Mouse (Mus musculus) CH12.LX (cell line): ENCODE results near the gene Alg9. TPM values are rescaled to one million over a fixed set of nuclear protein-coding genes. Genes with fewer than 3 reads are reported as not detected.

ENCODE experiments used
- DNase-seq: peaks from one replicate; pipeline ENCODE4 v3.0.0-alpha.2; 2013; ENCODE audit errors: extremely low read depth
- H3K27ac ChIP-seq: 2 replicates; pipeline ENCODE4 v1.5.1; 2012; ENCODE audit warnings: low read depth, mild to moderate bottlenecking, control low read depth, moderate library complexity; ENCODE audit not compliant: insufficient read depth
- H3K27me3 ChIP-seq: replicated peaks from 2 replicates; pipeline ENCODE3; 2012; ENCODE audit warnings: inconsistent platforms
- H3K36me3 ChIP-seq, 2 experiments: replicated peaks in 1 of 2; 2 replicates each; pipeline versions ENCODE3 to v1.6.1; 2012; ENCODE audit warnings: inconsistent platforms in 1 of 2, low read length in 1 of 2, mild to moderate bottlenecking in 1 of 2, mixed read lengths in 1 of 2, moderate library complexity in 1 of 2; ENCODE audit not compliant: control insufficient read depth in 1 of 2, insufficient read depth in 1 of 2
- H3K4me1 ChIP-seq, 2 experiments: 2 replicates each; pipeline ENCODE4 v1.6.1; 2012; ENCODE audit warnings: inconsistent platforms in 1 of 2, moderate library complexity in 1 of 2; ENCODE audit not compliant: insufficient read depth in 2 of 2, control insufficient read depth in 1 of 2
- H3K4me2 ChIP-seq: 2 replicates; pipeline ENCODE4 v1.6.1; 2012; ENCODE audit warnings: low read depth, mild to moderate bottlenecking, control low read depth; ENCODE audit not compliant: poor library complexity, insufficient read depth, severe bottlenecking
- H3K4me3 ChIP-seq, 3 experiments: fragments of 150-350 bp in 1 of 3; sonication (generic) in 1 of 3; replicated peaks in 1 of 3; 2 replicates each; pipeline versions ENCODE3 to v1.5.1; 2011 to 2012; ENCODE audit warnings: low read depth in 2 of 3, low read length in 2 of 3, mild to moderate bottlenecking in 2 of 3, moderate library complexity in 2 of 3, control low read depth in 1 of 3, improper control_type of control experiment in 1 of 3, inconsistent platforms in 1 of 3, mixed read lengths in 1 of 3; ENCODE audit not compliant: poor library complexity in 1 of 3
- H3K79me2 ChIP-seq: replicated peaks from 2 replicates; pipeline ENCODE4 v1.6.1; 2012; ENCODE audit warnings: mild to moderate bottlenecking, moderate library complexity; ENCODE audit not compliant: control insufficient read depth, poor library complexity, insufficient read depth, severe bottlenecking; ENCODE audit errors: extremely low read depth
- H3K9ac ChIP-seq: 2 replicates; pipeline ENCODE4 v1.6.1; 2012; ENCODE audit warnings: low read depth, mild to moderate bottlenecking, control low read depth, moderate library complexity; ENCODE audit not compliant: insufficient read depth
- H3K9me3 ChIP-seq: replicated peaks from 2 replicates; pipeline ENCODE3; 2012; ENCODE audit warnings: low read length, inconsistent platforms, mixed read lengths
- CHD1 ChIP-seq: IDR thresholded peaks from 2 replicates; pipeline ENCODE4 v1.6.1; 2012; ENCODE audit warnings: low read depth, low read length, improper control_type of control experiment, inconsistent platforms
- CHD2 ChIP-seq: IDR thresholded peaks from 2 replicates; pipeline ENCODE4 v1.6.1; 2011; ENCODE audit warnings: low read length, improper control_type of control experiment
- CTCF ChIP-seq, 2 experiments: IDR thresholded peaks in 1 of 2; conservative IDR thresholded peaks in 1 of 2; 2 replicates each; pipeline ENCODE4 v1.5.1; 2011 to 2012; ENCODE audit warnings: low read depth in 2 of 2, low read length in 2 of 2, improper control_type of control experiment in 1 of 2, inconsistent platforms in 1 of 2, mild to moderate bottlenecking in 1 of 2, moderate library complexity in 1 of 2
- E2F4 ChIP-seq: IDR thresholded peaks from 2 replicates; pipeline ENCODE4 v1.6.1; 2011; ENCODE audit warnings: low read depth, low read length, improper control_type of control experiment; ENCODE audit not compliant: insufficient replicate concordance
- ELF1 ChIP-seq: IDR thresholded peaks from 2 replicates; pipeline ENCODE4 v1.6.1; 2014; ENCODE audit warnings: low read depth, mild to moderate bottlenecking, inconsistent platforms, low read length, improper control_type of control experiment
- GABPA ChIP-seq: IDR thresholded peaks from 2 replicates; pipeline ENCODE4 v1.6.1; 2012; ENCODE audit warnings: low read depth, low read length, improper control_type of control experiment, inconsistent platforms; ENCODE audit not compliant: insufficient replicate concordance
- IRF4 ChIP-seq: IDR thresholded peaks from 2 replicates; pipeline ENCODE4 v1.6.1; 2014; ENCODE audit warnings: low read depth, mild to moderate bottlenecking, inconsistent platforms, low read length, improper control_type of control experiment
- JUND ChIP-seq: conservative IDR thresholded peaks from 2 replicates; pipeline ENCODE4 v1.6.1; 2011; ENCODE audit warnings: low read depth, low read length, improper control_type of control experiment
- MAFK ChIP-seq: IDR thresholded peaks from 2 replicates; pipeline ENCODE4 v1.6.1; 2011; ENCODE audit warnings: low read length, improper control_type of control experiment; ENCODE audit not compliant: insufficient replicate concordance
- MAX ChIP-seq: IDR thresholded peaks from 2 replicates; pipeline ENCODE4 v1.6.1; 2011; ENCODE audit warnings: low read length, improper control_type of control experiment
- MEF2A ChIP-seq: IDR thresholded peaks from 2 replicates; pipeline ENCODE4 v1.6.1; 2014; ENCODE audit warnings: low read depth, mild to moderate bottlenecking, inconsistent platforms, low read length, improper control_type of control experiment, borderline replicate concordance
- MYC ChIP-seq: IDR thresholded peaks from 2 replicates; pipeline ENCODE4 v1.6.1; 2011; ENCODE audit warnings: low read depth, mild to moderate bottlenecking, improper control_type of control experiment, low read length
- NRF1 ChIP-seq: IDR thresholded peaks from 2 replicates; pipeline ENCODE4 v1.6.1; 2014; ENCODE audit warnings: low read depth, mild to moderate bottlenecking, inconsistent platforms, low read length, improper control_type of control experiment, moderate library complexity
- RAD21 ChIP-seq: IDR thresholded peaks from 2 replicates; pipeline ENCODE4 v1.6.1; 2011; ENCODE audit warnings: low read depth, mild to moderate bottlenecking, low read length, improper control_type of control experiment, moderate library complexity
- SIN3A ChIP-seq: IDR thresholded peaks from 2 replicates; pipeline ENCODE4 v1.6.1; 2012; ENCODE audit warnings: low read length, improper control_type of control experiment, inconsistent platforms
- SMC3 ChIP-seq: IDR thresholded peaks from 2 replicates; pipeline ENCODE4 v1.6.1; 2011; ENCODE audit warnings: low read depth, low read length, improper control_type of control experiment
- USF1 ChIP-seq: IDR thresholded peaks from 2 replicates; pipeline ENCODE4 v1.6.1; 2014; ENCODE audit warnings: low read depth, mild to moderate bottlenecking, inconsistent platforms, low read length, improper control_type of control experiment
- USF2 ChIP-seq: conservative IDR thresholded peaks from 2 replicates; pipeline ENCODE4 v1.6.1; 2011; ENCODE audit warnings: low read depth, low read length, improper control_type of control experiment
- ZKSCAN1 ChIP-seq: IDR thresholded peaks from 2 replicates; pipeline ENCODE4 v1.6.1; 2012; ENCODE audit warnings: low read depth, inconsistent platforms, low read length, improper control_type of control experiment, borderline replicate concordance
- ZMIZ1 ChIP-seq: IDR thresholded peaks from 2 replicates; pipeline ENCODE4 v1.6.1; 2012; ENCODE audit warnings: low read depth, mild to moderate bottlenecking, inconsistent platforms, low read length, improper control_type of control experiment
- dilution Hi-C: fragments of 300-500 bp; cut with MboI; formaldehyde crosslinking; loops from 2 replicates; pipeline ENCODE4 v1.14.3; 2020; ENCODE audit warnings: low sequenced_read_pairs; ENCODE audit not compliant: extremely low pct_unique_long_range_greater_than_20kb, extremely low pct_ligation_motif_present
- in situ Hi-C: fragments of 300-500 bp; cut with MboI; formaldehyde crosslinking; loops from 3 replicates; pipeline ENCODE4 v1.14.3; 2019; ENCODE audit warnings: low sequenced_read_pairs, low pct_ligation_motif_present, low pct_unique_long_range_greater_than_20kb, mixed read lengths
- polyA plus RNA-seq: library from polyadenylated mRNA; unstranded; fragments of >175 nt; gene quantifications from 2 replicates; pipeline ENCODE4 v1.2.1, GENCODE M21; 2012; ENCODE audit warnings: low read depth; ENCODE audit not compliant: insufficient read length
- total RNA-seq, 2 experiments: library from RNA; depleted of rRNA; stranded (reverse); fragments of 300-350 nt in 1 of 2; fragments of >200 nt in 1 of 2; gene quantifications; 2 replicates each; pipeline ENCODE4 v1.2.3; 2012 to 2014

Gene Alg9
- total and polyA plus RNA-seq, 3 experiments: 25.7 to 40.1 (median 39.6) TPM

GRCm38 (mm10) chr9:50761520-50762243, 13.1 kb upstream of the Alg9 start:
- Histone ChIP-seq H3K27me3 (peaks cover 2% of the 10 kb centered on the region), H3K9me3 (no peaks in the 10 kb centered on the region), H3K36me3 (peaks cover 0 to 8% of the 10 kb centered on the region in 2 experiments), H3K27ac (no peak overlapping the region), H3K9ac (no peak overlapping the region), H3K79me2 (no peaks in the 10 kb centered on the region), H3K4me2 (no peak overlapping the region), H3K4me3 (no peak overlapping the region), H3K4me1 (peaks cover 0 to 8% of the 10 kb centered on the region in 2 experiments; a peak in 2 of 4 replicates)
- DNase-seq: no peak
- no peak for TF ChIP-seq MYC
- TF ChIP-seq ZMIZ1: no peak
- no peak for TF ChIP-seq CHD1
- no peak for TF ChIP-seq USF1
- no peak for TF ChIP-seq IRF4
- no peak for TF ChIP-seq GABPA
- TF ChIP-seq JUND: no peak
- no peak for TF ChIP-seq NRF1
- TF ChIP-seq E2F4: no peak
- no peak for TF ChIP-seq CHD2
- no peak for TF ChIP-seq MEF2A
- TF ChIP-seq MAX: no peak
- no peak for TF ChIP-seq MAFK
- TF ChIP-seq RAD21: no peak
- TF ChIP-seq SIN3A: no peak
- TF ChIP-seq ZKSCAN1: no peak
- TF ChIP-seq USF2: no peak
- in situ Hi-C loops: no loop called here
- dilution Hi-C loops: no loop called here

GRCm38 (mm10) chr9:50763331-50763730, 11.5 kb upstream of the Alg9 start:
- DNase-seq: no peak
- no peak overlapping the region for H3K4me2 ChIP-seq
- no peak overlapping the region for H3K9ac ChIP-seq
- TF ChIP-seq ELF1 (no peak), SMC3 (peak; percentile 43; the same call in 1 of the 2 replicates), RAD21 (peak; percentile 20), CTCF (conservative IDR thresholded peaks at IDR 0.05 in 1 of 2, IDR thresholded peaks at IDR 0.05 in 1 of 2; ENCODE audit: low read depth in 2 of 2, low read length in 2 of 2) (peak; percentile 27 to 54; a peak in 3 of 4 replicates)
- H3K27ac ChIP-seq: no peak overlapping the region
- no peaks in the 10 kb centered on the region for H3K9me3 ChIP-seq
- no peak overlapping the region for H3K4me3 ChIP-seq
- dilution Hi-C loops: no loop called here
- in situ Hi-C loops: no loop called here
- H3K79me2 ChIP-seq: no peaks in the 10 kb centered on the region
- peaks cover 2% of the 10 kb centered on the region for H3K27me3 ChIP-seq
- peaks cover 0 to 8% of the 10 kb centered on the region in 2 experiments for H3K36me3 ChIP-seq
- peaks cover 0 to 7% of the 10 kb centered on the region in 2 experiments; a peak in 2 of 4 replicates for H3K4me1 ChIP-seq
